Mouse (Mus musculus) ES-Bruce4 (cell line): ENCODE measurements around the gene Syp.

Source experiments
- CTCF ChIP-seq: IDR thresholded peaks from one replicate; pipeline ENCODE4 v1.8.1; 2011; ENCODE audit warnings: low read depth, low read length
- EP300 ChIP-seq: IDR thresholded peaks from 2 replicates; pipeline ENCODE4 v1.6.1; 2011; ENCODE audit warnings: low read depth, low read length; ENCODE audit not compliant: insufficient read depth

GRCm38 (mm10) chrX:7673578-7674281 lies 35.5 kb downstream of the Syp start:
- no peak for TF ChIP-seq EP300
- TF ChIP-seq CTCF, result no peak
